Mouse (Mus musculus): ENCODE data around the gene Sstr3.

DNA sequence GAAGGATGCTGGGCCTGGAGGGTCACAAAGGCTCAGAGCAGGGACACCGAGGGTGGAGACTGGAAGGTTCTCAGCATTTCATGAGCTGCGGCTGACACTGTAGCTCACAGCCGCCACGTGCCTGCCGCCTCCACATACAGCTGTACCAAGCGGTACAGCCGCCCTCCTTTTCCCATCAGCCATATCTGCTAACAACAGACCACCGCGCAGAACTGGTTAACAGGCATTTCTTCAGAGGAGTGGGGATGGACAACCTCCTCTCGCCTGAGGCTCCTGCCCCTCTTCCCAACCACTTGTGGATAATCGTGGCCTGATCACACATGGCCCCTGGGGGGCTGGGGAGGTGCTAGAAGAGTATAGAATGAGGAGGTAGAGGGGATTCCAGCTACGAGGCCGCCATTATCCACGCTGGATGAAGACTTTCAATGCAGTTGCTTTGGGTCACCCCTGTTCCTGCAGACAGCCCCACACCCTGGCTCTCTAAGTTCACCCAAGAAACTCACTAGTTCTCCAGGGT lies 48.0 kb upstream of the Sstr3 start:
- TF ChIP-seq GATA1 (IDR thresholded peaks at IDR 0.05; ENCODE audit: low read length) (no peak), TAL1 (IDR thresholded peaks at IDR 0.05; ENCODE audit: low read length) (no peak)
